ENCODE assay signal across 8 mouse cellular contexts in genomic region chr17:5940792-5941191, GRCm38 (mm10). TPM values are rescaled to one million over a fixed set of nuclear protein-coding genes. Genes with fewer than 3 reads are reported as not detected.
A peak's percentile ranks its signal among the peaks of the same experiment; 100 is the strongest.
DNase-seq lines count a peak whose midpoint lies in the region; ATAC-seq and TF ChIP-seq lines count a peak whose summit lies in the region.

No protein-coding gene starts in this region.

- H3K36me3 ChIP-seq in heart, embryonic 14.5 days (ENCODE audit: control insufficient read depth, insufficient read depth, low read length) = no peaks in the 10 kb centered on the region
- H3K36me3 ChIP-seq in kidney, postnatal 0 days (ENCODE audit: insufficient read depth, low read length) = no peaks in the 10 kb centered on the region
- no peaks in the 10 kb centered on the region for H3K36me3 ChIP-seq in liver, embryonic 16.5 days (ENCODE audit: control insufficient read depth, insufficient read depth)
- H3K36me3 ChIP-seq in neural tube, embryonic 12.5 days = no peaks in the 10 kb centered on the region
- H3K36me3 ChIP-seq in stomach, postnatal 0 days (ENCODE audit: control insufficient read depth, insufficient read depth, low read length) = no peaks in the 10 kb centered on the region

- no peak for TF ChIP-seq EP300 in stomach, postnatal 0 days (optimal IDR thresholded peaks at IDR 0.05)

- H3K4me2 ChIP-seq in heart, embryonic 14.5 days (ENCODE audit: low read length) = peak overlapping the region; percentile 91
- peak overlapping the region; percentile 65 for H3K4me2 ChIP-seq in kidney, postnatal 0 days (ENCODE audit: low read length)
- H3K4me2 ChIP-seq in liver, embryonic 16.5 days (ENCODE audit: low read depth, low read length) = peak overlapping the region; percentile 59
- peak overlapping the region; percentile 78 for H3K4me2 ChIP-seq in neural tube, embryonic 12.5 days (replicated peaks)
- H3K4me2 ChIP-seq in stomach, postnatal 0 days (replicated peaks; ENCODE audit: low read depth) = peak overlapping the region; percentile 67

- ATAC-seq in erythroblast, adult 5-6 weeks (replicated peaks; ENCODE audit: low FRiP score, poor library complexity, severe bottlenecking) = 0 out of 2 replicates have a peak, but pooled peaks have one; percentile 47
- peak; percentile 83 for ATAC-seq in heart, embryonic 14.5 days (ENCODE audit: insufficient number of reproducible peaks, insufficient read depth, low FRiP score, low read depth)
- peak; percentile 89 for ATAC-seq in kidney, postnatal 0 days (replicated peaks; ENCODE audit: low FRiP score, low read depth)
- ATAC-seq in liver, embryonic 16.5 days (ENCODE audit: low read depth) = peak; percentile 81
- peak; percentile 82 for ATAC-seq in neural tube, embryonic 12.5 days (ENCODE audit: low FRiP score, low read depth)
- peak; percentile 89 for ATAC-seq in stomach, postnatal 0 days (ENCODE audit: low FRiP score, low TSS enrichment)

- H3K9ac ChIP-seq in heart, embryonic 14.5 days (ENCODE audit: low read length) = peak overlapping the region; percentile 75
- H3K9ac ChIP-seq in kidney, postnatal 0 days (ENCODE audit: low read depth, low read length) = 0 out of 2 replicates have a peak overlapping the region, but pooled peaks have one; percentile 44
- peak overlapping the region; percentile 32 for H3K9ac ChIP-seq in liver, embryonic 16.5 days (ENCODE audit: low read depth, low read length)
- H3K9ac ChIP-seq in neural tube, embryonic 12.5 days = peak overlapping the region; percentile 42; the same call in 1 of the 2 replicates
- H3K9ac ChIP-seq in stomach, postnatal 0 days (ENCODE audit: low read length) = peak overlapping the region; percentile 60

- TF ChIP-seq CTCF in brain, embryonic 14.5 days (IDR thresholded peaks at IDR 0.05; ENCODE audit: borderline replicate concordance, extremely low read depth, insufficient read depth, insufficient read length) = peak; percentile 58
- TF ChIP-seq CTCF in kidney, postnatal 0 days (IDR thresholded peaks at IDR 0.05; ENCODE audit: low read depth) = peak; percentile 74
- peak; percentile 82 for TF ChIP-seq CTCF in stomach, postnatal 0 days (IDR thresholded peaks at IDR 0.05; ENCODE audit: low read depth)

- peak; percentile 71 to 75 for DNase-seq in CD8-positive naive resting alpha-beta T cell, adult 2 months (ENCODE audit: low read depth in 2 of 2, low spot score in 2 of 2)
- peak; percentile 71 for DNase-seq in brain, embryonic 14.5 days (ENCODE audit: low read depth)
- DNase-seq in kidney, postnatal 0 days (ENCODE audit: low spot score) = peak; percentile 88
- peak; percentile 91 for DNase-seq in stomach, postnatal 0 days (ENCODE audit: low spot score)

- WGBS in heart, embryonic 14.5 days = 0% methylated on average over 24 of the region's 38 CpGs
- WGBS in kidney, postnatal 0 days = under 1% methylated on average over 36 of the region's 38 CpGs
- 1% methylated on average over 32 of the region's 38 CpGs for WGBS in liver, embryonic 16.5 days (ENCODE audit: insufficient replicate concordance)
- under 1% methylated on average over 30 of the region's 38 CpGs for WGBS in neural tube, embryonic 12.5 days
- WGBS in stomach, postnatal 0 days = 4% methylated on average over 17 of the region's 38 CpGs

- TF ChIP-seq POLR2A in brain, embryonic 14.5 days (IDR thresholded peaks at IDR 0.05; ENCODE audit: borderline replicate concordance, extremely low read depth, insufficient read depth, insufficient read length, poor library complexity, severe bottlenecking) = no peak

- no peaks in the 10 kb centered on the region for H3K9me3 ChIP-seq in heart, embryonic 14.5 days (ENCODE audit: control insufficient read depth, low read length)
- H3K9me3 ChIP-seq in kidney, postnatal 0 days (replicated peaks; ENCODE audit: low read length) = no peaks in the 10 kb centered on the region
- no peaks in the 10 kb centered on the region for H3K9me3 ChIP-seq in liver, embryonic 16.5 days (replicated peaks; ENCODE audit: control insufficient read depth, low read length)
- H3K9me3 ChIP-seq in neural tube, embryonic 12.5 days = no peaks in the 10 kb centered on the region
- no peaks in the 10 kb centered on the region for H3K9me3 ChIP-seq in stomach, postnatal 0 days (ENCODE audit: control insufficient read depth, low read length)

- H3K27ac ChIP-seq in heart, embryonic 14.5 days (replicated peaks in 1 of 2; ENCODE audit: control insufficient read depth in 1 of 2, insufficient read depth in 1 of 2, low read depth in 2 of 2, low read length in 2 of 2) = no peak overlapping the region
- H3K27ac ChIP-seq in kidney, postnatal 0 days = no peak overlapping the region
- no peak overlapping the region for H3K27ac ChIP-seq in liver, embryonic 16.5 days (ENCODE audit: low read length)
- H3K27ac ChIP-seq in neural tube, embryonic 12.5 days = no peak overlapping the region
- peak overlapping the region; percentile 49 for H3K27ac ChIP-seq in stomach, postnatal 0 days (replicated peaks)

- peaks cover 0 to 18% of the 10 kb centered on the region in 2 experiments for H3K4me1 ChIP-seq in heart, embryonic 14.5 days (ENCODE audit: control insufficient read depth in 2 of 2, insufficient read depth in 2 of 2, low read length in 2 of 2)
- no peaks in the 10 kb centered on the region for H3K4me1 ChIP-seq in kidney, postnatal 0 days (replicated peaks; ENCODE audit: insufficient read depth, low read length)
- H3K4me1 ChIP-seq in liver, embryonic 16.5 days (ENCODE audit: control insufficient read depth, low read depth, low read length) = no peaks in the 10 kb centered on the region; the same call in none of the 2 replicates
- peaks cover 8% of the 10 kb centered on the region for H3K4me1 ChIP-seq in neural tube, embryonic 12.5 days
- H3K4me1 ChIP-seq in stomach, postnatal 0 days (replicated peaks; ENCODE audit: control insufficient read depth, insufficient read depth) = 0 out of 2 replicates have a peak, but pooled peaks cover 3% of the 10 kb centered on the region

- H3K4me3 ChIP-seq in heart, embryonic 14.5 days (ENCODE audit: control insufficient read depth in 1 of 2, insufficient read depth in 1 of 2, low read depth in 1 of 2, low read length in 2 of 2) = peak overlapping the region; percentile 51 to 79
- H3K4me3 ChIP-seq in kidney, postnatal 0 days (replicated peaks; ENCODE audit: low read depth, low read length) = peak overlapping the region; percentile 59
- H3K4me3 ChIP-seq in liver, embryonic 16.5 days (ENCODE audit: low read depth, low read length) = peak overlapping the region; percentile 68
- H3K4me3 ChIP-seq in neural tube, embryonic 12.5 days = peak overlapping the region; percentile 51
- H3K4me3 ChIP-seq in stomach, postnatal 0 days (ENCODE audit: low read depth, low read length) = peak overlapping the region; percentile 74

- H3K27me3 ChIP-seq in heart, embryonic 14.5 days (ENCODE audit: control insufficient read depth, insufficient read depth, low read length) = no peaks in the 10 kb centered on the region; the same call in 1 of the 2 replicates
- no peaks in the 10 kb centered on the region for H3K27me3 ChIP-seq in kidney, postnatal 0 days (ENCODE audit: insufficient read depth, low read length)
- H3K27me3 ChIP-seq in liver, embryonic 16.5 days (ENCODE audit: control insufficient read depth, insufficient read depth, low read depth, low read length) = peaks cover 22% of the 10 kb centered on the region
- peaks cover 26% of the 10 kb centered on the region for H3K27me3 ChIP-seq in neural tube, embryonic 12.5 days (replicated peaks)
- H3K27me3 ChIP-seq in stomach, postnatal 0 days (ENCODE audit: control insufficient read depth, insufficient read depth, low read length) = no peaks in the 10 kb centered on the region

RNA-seq across cellular contexts. Expression of gene Synj2, which starts 0.3 kb away (rescaled TPM):
- 0.81 and 1.6 TPM in 2 replicates for polyA plus RNA-seq in brain, embryonic 14.5 days (2012; rRNA removed)
- 0.63 and 1.3 TPM in 2 replicates for total RNA-seq in erythroblast, adult 5-6 weeks (2015; ENCODE audit: low replicate concordance)
- 0.85 and 4.6 TPM in 2 replicates for total RNA-seq in erythroblast, adult 5-6 weeks (2017; ENCODE audit: low replicate concordance)
- 4.3 and 4.7 TPM in 2 replicates for polyA plus RNA-seq in heart, embryonic 14.5 days (2014; fragmentation: Nextera tagmentation; extraction: Ambion mirVana)
- polyA plus RNA-seq in kidney, postnatal 0 days (2015; fragmentation: Nextera tagmentation; extraction: Ambion mirVana) = 2.4 and 3.7 TPM in 2 replicates
- 2.5 and 3.0 TPM in 2 replicates for polyA plus RNA-seq in liver, embryonic 16.5 days (2015; fragmentation: Nextera tagmentation; extraction: Ambion mirVana)
- polyA plus RNA-seq in neural tube, embryonic 12.5 days (2016; fragmentation: Nextera tagmentation; extraction: Ambion mirVana) = 1.8 and 2.9 TPM in 2 replicates
- polyA plus RNA-seq in stomach, postnatal 0 days (2015; fragmentation: Nextera tagmentation; extraction: Ambion mirVana) = 3.2 and 3.3 TPM in 2 replicates
